Mouse (Mus musculus): ENCODE measurements around the gene Trim46.

DNA sequence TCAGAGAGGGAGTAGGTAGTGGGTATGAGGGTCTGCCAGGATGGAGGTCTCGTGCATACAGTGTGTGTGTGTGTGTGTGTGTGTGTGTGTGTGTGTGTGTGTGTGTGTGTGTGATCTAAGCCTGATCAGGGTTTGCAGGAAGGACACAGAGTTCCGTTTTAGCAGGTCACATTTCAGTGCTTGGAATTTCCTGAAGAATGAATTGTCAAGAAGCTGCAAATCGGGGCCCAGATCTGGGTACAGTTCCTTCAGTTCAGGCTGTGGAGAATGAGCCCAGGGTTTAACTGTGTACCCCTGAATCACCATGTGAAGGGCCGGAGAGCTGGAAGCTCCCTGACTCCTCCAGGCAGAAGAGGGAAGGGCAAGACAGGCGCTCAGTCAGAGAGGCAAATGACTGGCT lies 41.2 kb upstream of the Trim46 start:
- TF ChIP-seq POLR2A (IDR thresholded peaks at IDR 0.05; ENCODE audit: insufficient read depth, low read depth, low read length) = no peak
- no peak for TF ChIP-seq CTCF (IDR thresholded peaks at IDR 0.05; ENCODE audit: insufficient read depth, low read depth, low read length)

Measured in olfactory bulb, adult 2 months (tissue).